Mouse (Mus musculus): ENCODE measurements at regions not wholly inside any gene's neighbourhood (a gene's known extent, or its start where the extent isn't known, plus 50 kb on each side); places are given as distances from the start of the nearest gene placed in this dataset.
A peak's percentile ranks its signal among the peaks of the same experiment; 100 is the strongest.

DNA sequence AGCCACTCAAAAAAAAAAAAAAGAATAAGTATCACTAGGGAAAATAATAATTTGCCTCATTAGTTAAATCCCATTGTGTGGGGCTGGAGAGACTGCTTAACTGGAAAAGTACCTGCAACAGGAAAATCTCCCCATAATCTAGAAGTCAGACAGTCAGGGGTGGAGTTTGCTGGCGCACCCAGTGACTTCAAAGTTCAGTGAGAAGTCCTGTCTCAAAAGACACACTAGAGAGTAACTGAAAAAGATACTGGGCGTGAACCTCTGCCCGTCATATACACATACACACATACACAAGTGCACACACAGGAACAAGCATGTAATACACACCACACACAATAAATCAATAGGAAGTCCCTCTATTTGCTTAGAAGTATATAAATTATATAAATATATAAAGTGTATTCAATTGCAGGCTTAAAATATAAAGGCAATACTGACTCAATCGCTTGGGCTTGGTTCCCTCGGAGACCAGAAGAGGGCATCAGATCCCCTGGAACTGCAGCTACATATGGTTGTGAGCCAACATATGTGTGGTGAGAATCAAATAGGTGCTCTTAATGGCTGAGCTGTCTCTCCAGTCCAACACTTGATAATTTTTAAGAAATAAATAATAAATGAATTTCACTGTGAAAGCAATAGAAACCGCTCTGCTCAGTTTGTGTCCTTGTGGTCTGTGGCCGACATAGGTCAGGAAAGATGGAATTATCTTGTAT lies 62.0 kb upstream of the Prkg2 start:
- H3K27me3 ChIP-seq (replicated peaks), result no peaks in the 10 kb centered on the region
- H3K27ac ChIP-seq (ENCODE audit: insufficient read depth, low read depth), result no peak overlapping the region
- no peak for DNase-seq (ENCODE audit: extremely low read depth)
- dilution Hi-C loops (cut with MboI; ENCODE audit: extremely low pct_ligation_motif_present, extremely low pct_unique_long_range_greater_than_20kb, low sequenced_read_pairs), result no loop called here
- TF ChIP-seq CTCF (conservative IDR thresholded peaks at IDR 0.05 in 1 of 2, IDR thresholded peaks at IDR 0.05 in 1 of 2; ENCODE audit: low read depth in 2 of 2, low read length in 2 of 2), result 0 out of 4 replicates have a peak, but pooled peaks of 1 of the 2 experiments have one; percentile 2
- TF ChIP-seq GABPA (IDR thresholded peaks at IDR 0.05; ENCODE audit: insufficient replicate concordance, low read depth, low read length), result no peak
- H3K79me2 ChIP-seq (replicated peaks; ENCODE audit: control insufficient read depth, extremely low read depth, insufficient read depth, poor library complexity, severe bottlenecking), result no peaks in the 10 kb centered on the region
- no peaks in the 10 kb centered on the region for H3K9me3 ChIP-seq (replicated peaks; ENCODE audit: low read length)
- H3K4me2 ChIP-seq (ENCODE audit: insufficient read depth, low read depth, poor library complexity, severe bottlenecking), result no peak overlapping the region
- H3K9ac ChIP-seq (ENCODE audit: insufficient read depth, low read depth), result no peak overlapping the region
- in situ Hi-C loops (cut with MboI; ENCODE audit: low pct_ligation_motif_present, low pct_unique_long_range_greater_than_20kb, low sequenced_read_pairs), result no loop called here
- peaks cover 0 to 24% of the 10 kb centered on the region in 2 experiments; a peak in 2 of 4 replicates for H3K4me1 ChIP-seq (ENCODE audit: control insufficient read depth in 1 of 2, insufficient read depth in 2 of 2)
- no peak overlapping the region for H3K4me3 ChIP-seq (replicated peaks in 1 of 3; ENCODE audit: low read depth in 2 of 3, low read length in 2 of 3, poor library complexity in 1 of 3)
- H3K36me3 ChIP-seq (replicated peaks in 1 of 2; ENCODE audit: control insufficient read depth in 1 of 2, insufficient read depth in 1 of 2, low read length in 1 of 2), result no peaks in the 10 kb centered on the region

All from CH12.LX (cell line).